Mouse (Mus musculus) left cerebral cortex, adult 8-10 months (tissue): ENCODE measurements at regions not wholly inside any gene's neighbourhood (a gene's known extent, or its start where the extent isn't known, plus 50 kb on each side); places are given as distances from the start of the nearest gene placed in this dataset.

ENCODE experiments used
- DNase-seq, 2 experiments: peaks; one replicate each; pipeline ENCODE4 v3.0.0; 2022; ENCODE audit warnings: low spot score in 2 of 2

- DNase-seq, result no peak
Observed at GRCm38 (mm10) chr9:117967080-117967479, 73.2 kb upstream of the Azi2 start.

- DNase-seq, result no peak
Observed at GRCm38 (mm10) chr9:117966326-117966989, 73.8 kb upstream of the Azi2 start.

GRCm38 (mm10) chr9:117962088-117963030 lies 77.9 kb upstream of the Azi2 start:
- no peak for DNase-seq

GRCm38 (mm10) chr9:117959845-117960244 lies 80.5 kb upstream of the Azi2 start:
- DNase-seq, result no peak

GRCm38 (mm10) chr9:117957195-117957594 lies 83.1 kb upstream of the Azi2 start:
- DNase-seq, result no peak

GRCm38 (mm10) chr9:117956691-117957090 lies 83.6 kb upstream of the Azi2 start:
- DNase-seq, result no peak

- DNase-seq, result no peak
Observed at GRCm38 (mm10) chr9:117927466-117927847, 112.8 kb upstream of the Azi2 start.

- no peak for DNase-seq
Observed at GRCm38 (mm10) chr9:117926700-117927465, 113.4 kb upstream of the Azi2 start.

- no peak for DNase-seq
Observed at GRCm38 (mm10) chr9:117922992-117923391, 117.3 kb upstream of the Azi2 start.

GRCm38 (mm10) chr9:117907895-117908424 lies 132.3 kb upstream of the Azi2 start:
- no peak for DNase-seq

- no peak for DNase-seq
Observed at GRCm38 (mm10) chr9:117905045-117905747, 135.1 kb upstream of the Azi2 start.

- DNase-seq, result no peak
Observed at GRCm38 (mm10) chr9:117904621-117905020, 135.7 kb upstream of the Azi2 start.

- DNase-seq, result no peak
Observed at GRCm38 (mm10) chr9:117903025-117903424, 137.3 kb upstream of the Azi2 start.

GRCm38 (mm10) chr9:117902239-117902939 lies 137.9 kb upstream of the Azi2 start:
- no peak for DNase-seq

- DNase-seq, result no peak
Observed at GRCm38 (mm10) chr9:117900631-117901030, 139.7 kb upstream of the Azi2 start.

- no peak for DNase-seq
Observed at GRCm38 (mm10) chr9:117896517-117896916, 143.8 kb upstream of the Azi2 start.

GRCm38 (mm10) chr9:117892601-117893000 lies 147.7 kb upstream of the Azi2 start:
- DNase-seq, result no peak

- DNase-seq, result no peak
Observed at GRCm38 (mm10) chr9:117873172-117873571, 167.1 kb upstream of the Azi2 start.

- DNase-seq, result peak in 1 of 2 experiments; percentile 23
Observed at GRCm38 (mm10) chr9:117872387-117873081, 167.8 kb upstream of the Azi2 start.

GRCm38 (mm10) chr9:117872021-117872386 lies 168.3 kb upstream of the Azi2 start:
- peak in 1 of 2 experiments; percentile 13 for DNase-seq
